8 mouse cellular contexts compared by ENCODE assay signal in genomic region chr19:6968491-6969271, GRCm38 (mm10). TPM values are rescaled to one million over a fixed set of nuclear protein-coding genes. Genes with fewer than 3 reads are reported as not detected.
DNase-seq lines count a peak whose midpoint lies in the region; ATAC-seq lines count a peak whose summit lies in the region.

No protein-coding gene starts in this region.

- peak; percentile 71 for DNase-seq in urinary bladder, postnatal 14 days (ENCODE audit: low spot score)
- no peak for DNase-seq in urinary bladder, adult 18-20 months (ENCODE audit: low spot score in 2 of 2)
- peak; percentile 48 to 81 for DNase-seq in kidney, postnatal 36 days
- peak; percentile 86 for DNase-seq in midbrain, embryonic 11.5 days (ENCODE audit: low spot score, missing footprints)
- no peak for DNase-seq in right cerebral cortex, postnatal 4 days

- H3K4me2 ChIP-seq in forebrain, embryonic 13.5 days, result peak overlapping the region; percentile 60
- peak overlapping the region; percentile 51 for H3K4me2 ChIP-seq in midbrain, embryonic 11.5 days

- WGBS in forebrain, embryonic 13.5 days, result 14% methylated on average over 15 of the region's 15 CpGs
- WGBS in midbrain, embryonic 11.5 days, result 15% methylated on average over 15 of the region's 15 CpGs

- peak overlapping the region; percentile 42 for H3K4me3 ChIP-seq in forebrain, embryonic 13.5 days
- peak overlapping the region; percentile 42 for H3K4me3 ChIP-seq in midbrain, embryonic 11.5 days (ENCODE audit: low read depth, low read length)

- peak overlapping the region; percentile 61; the same call in 1 of the 2 replicates for H3K9ac ChIP-seq in forebrain, embryonic 13.5 days
- H3K9ac ChIP-seq in midbrain, embryonic 11.5 days (ENCODE audit: low read length), result no peak overlapping the region; the same call in 1 of the 2 replicates

- H3K36me3 ChIP-seq in forebrain, embryonic 13.5 days (ENCODE audit: poor library complexity, severe bottlenecking), result no peaks in the 10 kb centered on the region; the same call in 1 of the 2 replicates
- H3K36me3 ChIP-seq in midbrain, embryonic 11.5 days (ENCODE audit: control insufficient read depth, insufficient read depth, low read length), result no peaks in the 10 kb centered on the region

- H3K4me1 ChIP-seq in forebrain, embryonic 13.5 days, result peaks cover 24% of the 10 kb centered on the region
- peaks cover 11% of the 10 kb centered on the region for H3K4me1 ChIP-seq in midbrain, embryonic 11.5 days (ENCODE audit: control insufficient read depth, insufficient read depth, low read length)

- ATAC-seq in forebrain, embryonic 13.5 days, result no peak
- ATAC-seq in midbrain, embryonic 11.5 days (ENCODE audit: low FRiP score), result no peak
- ATAC-seq in erythroid progenitor cell, adult 5-6 weeks (replicated peaks; ENCODE audit: low FRiP score, poor library complexity, severe bottlenecking), result no peak
- ATAC-seq in cerebellum, adult (ENCODE audit: insufficient number of reproducible peaks, low FRiP score, low TSS enrichment), result no peak

- no peaks in the 10 kb centered on the region for H3K9me3 ChIP-seq in forebrain, embryonic 13.5 days (replicated peaks)
- H3K9me3 ChIP-seq in midbrain, embryonic 11.5 days (ENCODE audit: control insufficient read depth, low read length), result no peaks in the 10 kb centered on the region

- no peak overlapping the region for H3K27ac ChIP-seq in forebrain, embryonic 13.5 days
- H3K27ac ChIP-seq in midbrain, embryonic 11.5 days (ENCODE audit: low read depth, low read length), result no peak overlapping the region

- H3K27me3 ChIP-seq in forebrain, embryonic 13.5 days, result peaks cover 45% of the 10 kb centered on the region
- peaks cover 20% of the 10 kb centered on the region for H3K27me3 ChIP-seq in midbrain, embryonic 11.5 days (ENCODE audit: control insufficient read depth, insufficient read depth, low read length)

RNA-seq across cellular contexts. Expression of gene Ppp1r14b, which starts 6.1 kb away (rescaled TPM):
- polyA plus RNA-seq in forebrain, embryonic 13.5 days (2015; fragmentation: Nextera tagmentation; extraction: Ambion mirVana), result 106 and 139 TPM in 2 replicates
- polyA plus RNA-seq in midbrain, embryonic 11.5 days (2014; fragmentation: Nextera tagmentation; extraction: Ambion mirVana), result 245 and 285 TPM in 2 replicates
- 31.0 and 59.1 TPM in 2 replicates for total RNA-seq in erythroid progenitor cell, adult 5-6 weeks (2015; ENCODE audit: low replicate concordance)
- 0.91 and 10.4 TPM in 2 replicates for total RNA-seq in erythroid progenitor cell, adult 5-6 weeks (2017; ENCODE audit: low replicate concordance)

RNA-seq across cellular contexts. Expression of gene Plcb3, which starts 7.6 kb away (rescaled TPM):
- 11.0 TPM in 2 replicates for polyA plus RNA-seq in forebrain, embryonic 13.5 days (2015; fragmentation: Nextera tagmentation; extraction: Ambion mirVana)
- polyA plus RNA-seq in midbrain, embryonic 11.5 days (2014; fragmentation: Nextera tagmentation; extraction: Ambion mirVana), result 13.0 and 14.2 TPM in 2 replicates
- total RNA-seq in erythroid progenitor cell, adult 5-6 weeks (2015; ENCODE audit: low replicate concordance), result 1.4 and 1.7 TPM in 2 replicates
- total RNA-seq in erythroid progenitor cell, adult 5-6 weeks (2017; ENCODE audit: low replicate concordance), result 0.68 and 1.8 TPM in 2 replicates

RNA-seq across cellular contexts. Expression of gene Fkbp2, which starts 11.6 kb away (rescaled TPM):
- polyA plus RNA-seq in forebrain, embryonic 13.5 days (2015; fragmentation: Nextera tagmentation; extraction: Ambion mirVana), result 86.9 and 97.9 TPM in 2 replicates
- 67.7 and 81.3 TPM in 2 replicates for polyA plus RNA-seq in midbrain, embryonic 11.5 days (2014; fragmentation: Nextera tagmentation; extraction: Ambion mirVana)
- 38.1 and 93.3 TPM in 2 replicates for total RNA-seq in erythroid progenitor cell, adult 5-6 weeks (2015; ENCODE audit: low replicate concordance)
- 31.0 and 34.9 TPM in 2 replicates for total RNA-seq in erythroid progenitor cell, adult 5-6 weeks (2017; ENCODE audit: low replicate concordance)

RNA-seq across cellular contexts. Expression of gene Vegfb, which starts 18.8 kb away (rescaled TPM):
- 33.4 and 34.6 TPM in 2 replicates for polyA plus RNA-seq in forebrain, embryonic 13.5 days (2015; fragmentation: Nextera tagmentation; extraction: Ambion mirVana)
- polyA plus RNA-seq in midbrain, embryonic 11.5 days (2014; fragmentation: Nextera tagmentation; extraction: Ambion mirVana), result 21.9 and 25.4 TPM in 2 replicates
- 13.7 and 22.2 TPM in 2 replicates for total RNA-seq in erythroid progenitor cell, adult 5-6 weeks (2015; ENCODE audit: low replicate concordance)
- 0.98 and 4.1 TPM in 2 replicates for total RNA-seq in erythroid progenitor cell, adult 5-6 weeks (2017; ENCODE audit: low replicate concordance)

RNA-seq across cellular contexts. Expression of gene Dnajc4, which starts 23.7 kb away (rescaled TPM):
- polyA plus RNA-seq in forebrain, embryonic 13.5 days (2015; fragmentation: Nextera tagmentation; extraction: Ambion mirVana), result 19.1 and 19.8 TPM in 2 replicates
- polyA plus RNA-seq in midbrain, embryonic 11.5 days (2014; fragmentation: Nextera tagmentation; extraction: Ambion mirVana), result 17.9 and 21.0 TPM in 2 replicates
- 11.5 TPM in 1 of 2 replicates, not detected in the other for total RNA-seq in erythroid progenitor cell, adult 5-6 weeks (2015; ENCODE audit: low replicate concordance)
- total RNA-seq in erythroid progenitor cell, adult 5-6 weeks (2017; ENCODE audit: low replicate concordance), result 2.2 and 2.6 TPM in 2 replicates

Comparison
In these comparisons a context has a peak if more than half of its experiments do, and no peak if none do; other contexts are left out.
1. DNase-seq: peak in urinary bladder, postnatal 14 days (single experiment), kidney, postnatal 36 days (2 of 2) and midbrain, embryonic 11.5 days (single experiment); none in urinary bladder, adult 18-20 months (0 of 2) and right cerebral cortex, postnatal 4 days (single experiment).